Comparison of ENCODE assay signal across 8 mouse cellular contexts in genomic region chr9:56501721-56502542, GRCm38 (mm10).
A peak's percentile ranks its signal among the peaks of the same experiment; 100 is the strongest.
DNase-seq lines count a peak whose midpoint lies in the region; ATAC-seq and TF ChIP-seq lines count a peak whose summit lies in the region.

No protein-coding gene starts in this region.

- no peak overlapping the region for H3K27ac ChIP-seq in cerebellum, adult 2 months (ENCODE audit: insufficient read depth, low read length)
- peak overlapping the region; percentile 78 for H3K27ac ChIP-seq in lung, postnatal 0 days (ENCODE audit: low read length)

- H3K27me3 ChIP-seq in cerebellum, adult 2 months (ENCODE audit: control insufficient read depth, insufficient read depth, low read length) = no peaks in the 10 kb centered on the region
- H3K27me3 ChIP-seq in lung, postnatal 0 days (replicated peaks; ENCODE audit: insufficient read depth, low read length) = no peaks in the 10 kb centered on the region

- peak in 1 of 2 experiments; percentile 21 for DNase-seq in cerebellum, adult 2 months
- no peak for DNase-seq in cerebellum, adult 8-10 months
- DNase-seq in Muller cell, postnatal 12 days (ENCODE audit: inconsistent ontology term) = peak; percentile 80
- DNase-seq in heart, postnatal 4 days = peak; percentile 50
- peak; percentile 58 for DNase-seq in lung, postnatal 0 days (ENCODE audit: low spot score)
- DNase-seq in adipocyte (ENCODE audit: low spot score) = no peak
- DNase-seq in cerebellum, adult 11-12 months = no peak

- H3K9ac ChIP-seq in lung, postnatal 0 days (replicated peaks; ENCODE audit: low read depth) = no peak overlapping the region

- 24% methylated on average over 10 of the region's 10 CpGs for WGBS in cerebellum, adult 2 months
- WGBS in lung, postnatal 0 days = 36% methylated on average over 10 of the region's 10 CpGs

- H3K4me2 ChIP-seq in lung, postnatal 0 days (replicated peaks; ENCODE audit: low read depth, low read length) = peak overlapping the region; percentile 14; the same call in 1 of the 2 replicates

- H3K4me1 ChIP-seq in cerebellum, adult 2 months (ENCODE audit: control insufficient read depth, insufficient read depth, low read length) = peaks cover 13% of the 10 kb centered on the region
- H3K4me1 ChIP-seq in lung, postnatal 0 days (ENCODE audit: insufficient read depth, low read depth, low read length) = peaks cover 51% of the 10 kb centered on the region

- peak; percentile 23; the same call in 1 of the 2 replicates for TF ChIP-seq EP300 in lung, postnatal 0 days (IDR thresholded peaks at IDR 0.05)

- no peak for TF ChIP-seq POLR2A in cerebellum, adult 2 months (IDR thresholded peaks at IDR 0.05; ENCODE audit: borderline replicate concordance, insufficient read depth, low read length)

- H3K36me3 ChIP-seq in lung, postnatal 0 days (ENCODE audit: insufficient read depth, low read length) = no peaks in the 10 kb centered on the region

- H3K4me3 ChIP-seq in cerebellum, adult 2 months (replicated peaks; ENCODE audit: insufficient read depth, low read depth, low read length) = peak overlapping the region; percentile 54
- no peak overlapping the region for H3K4me3 ChIP-seq in lung, postnatal 0 days (ENCODE audit: low read depth, low read length)

- H3K9me3 ChIP-seq in lung, postnatal 0 days (ENCODE audit: low read length) = no peaks in the 10 kb centered on the region

- no peak for ATAC-seq in lung, postnatal 0 days
- no peak for ATAC-seq in megakaryocyte-erythroid progenitor cell, adult 5-6 weeks (replicated peaks; ENCODE audit: low FRiP score, low TSS enrichment, poor library complexity, severe bottlenecking)

- TF ChIP-seq CTCF in cerebellum, adult 2 months (IDR thresholded peaks at IDR 0.05; ENCODE audit: borderline replicate concordance, insufficient read depth, low read depth, low read length) = no peak
- TF ChIP-seq CTCF in lung, postnatal 0 days (IDR thresholded peaks at IDR 0.05) = no peak

Comparison
In these comparisons a context has a peak if more than half of its experiments do, and no peak if none do; other contexts are left out.
1. DNase-seq: peak in Muller cell, postnatal 12 days (single experiment), heart, postnatal 4 days (single experiment) and lung, postnatal 0 days (single experiment); none in cerebellum, adult 8-10 months (single experiment), adipocyte (single experiment) and cerebellum, adult 11-12 months (single experiment).